Mouse (Mus musculus) regulatory T cell (primary cell): Measurements from ENCODE around the gene Map3k1.

Source experiments
- in situ Hi-C: fragments of 300-600 bp; cut with MboI, MseI; formaldehyde crosslinking; loops from one replicate; pipeline ENCODE4 v1.15.1; 2025; ENCODE audit warnings: high pct_unique_total_duplicates

Map3k1 gene

DNA sequence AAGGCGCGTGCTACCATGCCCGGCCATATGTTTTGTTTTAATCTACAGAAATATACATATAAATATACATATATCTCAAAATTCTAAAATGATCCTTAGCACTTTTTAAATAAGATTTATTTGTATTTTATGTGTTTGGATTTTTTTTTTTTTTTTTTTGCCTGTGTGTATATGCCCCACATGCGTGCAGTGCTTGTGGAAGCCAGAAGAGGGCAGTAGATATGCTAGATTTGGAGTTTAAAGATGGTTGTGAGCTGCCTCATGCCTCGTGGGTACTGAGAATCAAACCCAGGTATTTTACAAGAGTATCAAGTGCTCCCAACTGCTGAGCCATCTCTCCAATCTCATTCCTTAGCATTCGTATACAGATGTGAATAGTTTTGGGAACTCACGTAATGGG lies 6.2 kb upstream of the Map3k1 start:
- in situ Hi-C loops = loop anchor here (5.0 kb wide), 1 partner anchor 37 kb away; no protein-coding TSS in a partner anchor

DNA sequence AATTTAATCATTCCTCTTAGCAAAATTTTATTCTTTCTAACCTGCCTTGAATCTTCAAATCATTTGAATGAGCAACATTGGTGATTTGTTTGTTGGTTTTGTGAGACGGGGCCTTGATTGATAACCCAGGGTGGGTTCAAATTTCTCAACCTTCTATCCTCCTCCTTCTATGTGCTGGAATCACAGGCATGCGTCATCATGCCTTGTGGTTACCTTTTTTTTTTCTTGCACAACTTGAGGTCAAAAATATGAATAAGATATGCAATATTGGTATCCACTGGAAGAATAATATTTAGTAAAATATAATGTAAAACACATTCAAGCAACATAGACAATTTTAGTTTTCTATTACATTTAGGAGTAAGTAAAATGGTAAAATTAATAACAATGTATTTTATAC lies 3.9 kb upstream of the Map3k1 start:
- in situ Hi-C loops = no loop called here

DNA sequence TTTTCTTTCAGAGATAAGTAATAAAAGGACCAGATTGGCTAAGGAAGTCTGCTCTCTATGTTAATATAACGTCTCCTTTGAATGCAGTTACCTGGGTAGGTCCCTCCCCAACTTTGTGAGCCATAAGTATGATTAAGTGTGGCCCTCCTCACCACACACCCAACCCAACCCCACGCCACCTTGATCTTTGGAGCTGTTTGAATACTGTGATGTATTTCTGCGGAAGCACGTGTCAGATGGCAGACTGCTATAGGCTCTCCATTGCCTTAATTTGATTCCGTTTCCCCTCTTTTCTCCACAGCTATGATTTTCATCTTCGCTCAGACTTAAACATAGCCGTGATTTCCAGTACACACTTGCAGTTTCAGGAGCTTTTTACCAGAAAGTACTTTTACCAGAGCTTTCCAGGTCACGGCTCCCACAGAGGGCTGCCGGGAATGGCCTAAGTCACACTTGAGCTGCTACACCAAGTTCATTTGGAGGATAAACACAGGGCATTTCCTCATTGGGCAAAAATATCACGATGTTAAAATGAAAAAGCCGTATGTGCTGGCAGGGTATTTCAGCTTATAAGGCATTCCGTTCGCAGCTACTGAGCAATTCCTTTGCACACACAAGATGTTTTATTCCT lies 2.3 kb upstream of the Map3k1 start:
- in situ Hi-C loops = no loop called here

DNA sequence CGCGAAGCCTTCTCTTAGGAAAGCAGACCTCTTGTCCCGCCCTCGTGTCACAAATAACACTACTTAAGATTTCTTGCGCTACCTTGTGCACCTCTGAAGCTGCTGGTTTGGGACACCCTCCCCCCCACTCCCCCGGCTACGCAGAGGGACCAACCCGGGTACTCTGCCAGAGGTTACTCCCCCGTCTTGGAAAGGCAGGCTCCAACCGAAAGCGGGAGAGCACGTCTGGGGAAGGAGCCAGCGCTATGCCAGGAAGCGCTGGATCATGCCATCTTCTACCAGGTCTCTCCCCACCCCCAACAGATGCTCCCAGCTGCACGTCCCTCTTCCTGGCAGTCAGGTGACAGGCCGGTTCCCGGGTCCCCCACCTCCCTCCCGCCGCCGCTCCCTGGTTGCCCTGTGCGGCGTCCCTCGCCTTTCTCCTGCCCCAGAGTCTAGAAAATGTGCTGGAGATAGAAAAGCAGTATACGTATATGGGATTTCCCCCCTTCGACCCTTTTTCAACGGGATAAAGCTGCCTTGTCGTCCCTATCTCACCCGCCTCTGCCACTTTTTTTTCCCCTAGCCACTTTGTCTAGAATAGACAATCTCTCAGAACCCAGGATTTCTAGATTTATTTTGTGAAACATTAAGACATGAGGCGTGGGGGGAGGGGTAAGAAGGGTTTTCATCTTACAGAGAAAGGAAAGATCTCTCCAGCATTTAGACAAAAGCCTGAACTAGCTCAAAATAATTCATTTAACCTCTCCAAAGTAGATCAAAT lies 854 bp upstream of the Map3k1 start:
- in situ Hi-C loops = loop anchor here (10.0 kb wide), 1 partner anchor 655 kb away; the partner anchor contains the start of gene Il6st

DNA sequence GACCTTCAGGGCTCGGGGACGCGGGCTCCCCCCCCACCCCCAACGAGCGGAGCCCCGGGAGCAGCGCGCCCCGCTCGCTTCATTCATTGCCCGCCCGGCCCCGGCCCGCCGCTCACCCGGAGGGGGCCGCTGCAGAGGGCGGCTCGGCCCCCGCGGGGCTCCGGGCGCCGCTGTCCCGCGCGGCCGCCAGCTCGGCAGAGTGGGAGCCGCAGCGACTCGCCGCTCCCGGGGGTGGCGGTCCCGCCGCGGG lies 481 bp downstream of the Map3k1 start:
- in situ Hi-C loops = loop anchor here (10.0 kb wide), 1 partner anchor 656 kb away; the partner anchor contains the start of gene Il6st

DNA sequence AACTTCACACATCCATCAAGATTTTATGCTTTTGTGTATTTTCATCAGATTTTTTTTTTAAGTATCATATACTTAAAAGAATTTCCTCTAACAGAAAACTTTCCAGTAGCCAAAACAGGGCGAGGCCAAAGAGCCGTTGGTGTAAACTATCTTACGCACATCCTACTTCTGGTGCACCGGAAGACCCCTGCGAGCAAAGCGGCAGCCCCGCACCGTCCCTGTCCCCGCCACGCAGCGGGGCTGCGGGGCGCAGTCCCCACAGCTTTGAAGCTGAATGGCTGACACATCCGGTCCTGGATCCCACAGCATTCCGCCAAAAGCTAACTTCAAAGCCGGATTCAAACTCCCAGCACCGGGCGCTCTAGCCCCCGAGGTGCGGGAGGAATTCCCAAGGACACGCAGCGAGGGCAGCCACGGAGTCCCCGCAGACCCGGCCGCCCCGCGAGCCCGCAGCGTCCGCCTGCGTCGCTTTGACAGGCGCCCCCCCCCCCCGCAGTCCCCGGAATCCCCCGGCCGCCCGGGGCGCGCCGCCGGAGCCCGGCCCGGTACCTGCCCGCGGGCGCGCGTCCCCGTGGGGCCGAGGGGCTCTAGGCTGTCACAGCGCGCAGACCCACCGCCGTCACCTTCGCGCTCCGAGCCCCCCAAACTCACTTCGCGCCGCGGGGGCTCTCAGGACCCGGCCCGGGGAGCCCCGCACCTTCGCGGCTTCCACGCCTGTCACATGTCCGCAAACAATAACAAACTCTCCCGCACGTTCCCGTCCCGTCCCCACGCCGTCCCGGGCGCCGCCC lies 1.0 kb downstream of the Map3k1 start:
- in situ Hi-C loops = loop anchor here (10.0 kb wide), 1 partner anchor 657 kb away; the partner anchor contains the start of gene Il6st

DNA sequence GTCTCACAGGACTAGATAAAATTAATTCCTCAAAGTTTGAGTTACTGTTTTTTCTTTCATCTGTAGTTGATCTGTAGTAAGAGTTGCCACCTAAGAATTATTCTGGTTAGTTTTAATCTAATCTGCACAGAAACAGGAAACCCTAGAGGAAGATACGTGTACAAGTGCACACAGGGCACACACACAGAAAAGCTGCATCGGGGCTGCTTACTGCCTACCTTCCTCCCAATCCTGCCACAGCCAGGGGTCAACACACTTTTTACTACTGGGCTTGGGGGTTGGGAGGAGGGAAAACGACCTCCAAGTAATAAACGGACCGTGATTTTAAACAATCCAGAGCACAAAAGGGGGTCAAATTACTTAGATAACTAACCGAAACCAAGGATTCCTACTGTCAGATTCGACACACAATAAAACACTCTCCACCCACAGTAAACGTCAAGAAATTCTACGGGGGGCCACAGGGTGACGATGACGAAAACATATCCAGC lies 1.6 kb downstream of the Map3k1 start:
- in situ Hi-C loops = loop anchor here (10.0 kb wide), 1 partner anchor 658 kb away; the partner anchor contains the start of gene Il6st

DNA sequence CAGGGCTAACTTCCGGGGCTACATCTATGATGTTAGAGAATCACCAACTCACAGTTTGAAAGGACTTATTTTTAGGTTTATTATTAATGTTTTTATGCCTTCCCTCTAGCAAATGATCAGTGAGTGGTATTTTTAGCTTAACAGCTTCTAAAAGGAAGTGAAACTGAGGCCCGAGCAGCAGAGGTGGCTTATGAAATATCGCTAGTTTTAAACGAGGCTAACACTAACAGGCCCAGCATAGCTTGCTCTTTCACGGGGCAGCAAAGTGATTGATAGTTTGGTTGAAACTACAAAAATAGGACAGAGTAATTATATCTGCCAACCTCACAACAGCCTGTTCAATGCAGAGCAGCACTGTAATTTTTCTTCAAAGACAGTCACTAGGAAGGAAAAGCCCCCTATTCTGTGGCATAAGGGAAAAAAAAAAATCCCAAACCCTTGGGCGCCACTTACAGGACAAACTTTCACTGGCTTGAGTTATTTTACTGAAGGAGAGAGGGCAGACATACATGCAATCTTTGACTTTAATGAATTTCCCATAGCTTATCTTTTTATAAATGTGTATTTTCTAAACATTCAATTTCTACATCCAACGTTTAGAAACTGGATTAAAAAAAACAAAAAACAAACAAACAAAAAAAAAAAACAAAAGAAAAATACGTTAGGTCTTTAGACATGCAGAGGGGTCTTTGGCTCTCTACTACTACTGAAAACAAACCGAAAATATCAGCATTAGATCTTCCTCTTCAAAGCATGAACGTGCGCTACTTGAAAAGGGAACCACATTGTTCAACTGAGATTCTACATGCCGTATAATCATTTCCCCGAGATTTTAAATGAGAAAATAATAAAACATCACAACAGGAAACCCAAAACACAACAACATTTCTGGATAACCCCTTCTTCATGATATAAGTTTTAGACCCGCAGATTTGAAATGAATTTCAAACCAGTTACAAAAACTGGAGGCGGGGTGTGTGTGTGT lies 2.8 kb downstream of the Map3k1 start:
- in situ Hi-C loops = loop anchor here (10.0 kb wide), 1 partner anchor 659 kb away; the partner anchor contains the start of gene Il6st

DNA sequence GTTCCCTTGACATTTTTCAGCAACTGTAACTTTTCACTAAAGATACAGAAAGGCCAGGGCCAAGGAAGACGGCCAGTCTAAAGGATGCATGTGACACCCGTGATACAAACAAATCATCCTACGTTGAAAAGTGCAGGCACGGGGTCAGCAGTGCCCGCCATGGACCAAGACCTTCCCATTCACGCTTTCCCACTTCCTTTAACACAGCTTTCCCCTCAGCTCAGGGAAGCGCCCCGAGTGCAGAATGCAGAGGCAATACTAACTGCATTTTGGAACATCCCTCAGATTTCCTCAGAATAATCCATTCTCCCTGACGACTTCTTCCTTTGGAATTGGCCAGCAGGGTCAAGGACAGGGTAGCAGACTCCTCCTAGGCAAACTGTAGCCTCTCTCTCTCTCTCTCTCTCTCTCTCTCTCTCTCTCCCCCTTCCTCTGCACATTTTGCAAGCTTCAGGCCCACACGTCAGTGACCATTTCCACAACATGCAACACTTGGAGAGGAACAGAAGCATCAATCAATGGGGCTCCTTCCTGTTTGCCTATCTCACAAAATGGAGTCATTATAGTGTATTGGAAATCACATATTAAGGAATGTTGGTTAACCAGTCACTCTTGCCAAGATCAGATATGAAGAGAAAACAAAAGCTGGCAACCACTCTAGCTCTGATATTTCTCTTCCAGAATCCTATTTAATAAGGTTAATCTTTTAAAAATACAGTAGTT lies 3.7 kb downstream of the Map3k1 start:
- in situ Hi-C loops = loop anchor here (10.0 kb wide), 1 partner anchor 660 kb away; the partner anchor contains the start of gene Il6st

DNA sequence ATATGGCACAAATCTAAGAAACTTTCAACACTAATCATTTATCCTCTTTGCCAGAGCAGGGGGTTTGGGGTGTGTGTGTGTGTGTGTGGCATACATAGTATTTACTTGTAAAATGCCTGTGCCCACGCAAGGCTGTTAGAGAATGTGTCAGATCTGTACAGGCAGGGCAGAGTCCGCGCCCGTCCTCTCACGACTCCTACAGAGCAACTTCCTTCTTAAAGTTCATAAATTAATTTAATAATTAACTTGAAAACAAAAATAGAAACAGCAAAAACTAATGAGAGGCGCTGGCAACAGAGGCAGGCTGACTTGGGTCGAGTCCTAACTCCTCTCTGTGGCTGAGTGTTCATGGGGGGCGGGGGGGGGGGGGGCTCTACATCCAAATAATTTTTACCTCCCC lies 4.6 kb downstream of the Map3k1 start:
- in situ Hi-C loops = loop anchor here (10.0 kb wide), 1 partner anchor 661 kb away; the partner anchor contains the start of gene Il6st

DNA sequence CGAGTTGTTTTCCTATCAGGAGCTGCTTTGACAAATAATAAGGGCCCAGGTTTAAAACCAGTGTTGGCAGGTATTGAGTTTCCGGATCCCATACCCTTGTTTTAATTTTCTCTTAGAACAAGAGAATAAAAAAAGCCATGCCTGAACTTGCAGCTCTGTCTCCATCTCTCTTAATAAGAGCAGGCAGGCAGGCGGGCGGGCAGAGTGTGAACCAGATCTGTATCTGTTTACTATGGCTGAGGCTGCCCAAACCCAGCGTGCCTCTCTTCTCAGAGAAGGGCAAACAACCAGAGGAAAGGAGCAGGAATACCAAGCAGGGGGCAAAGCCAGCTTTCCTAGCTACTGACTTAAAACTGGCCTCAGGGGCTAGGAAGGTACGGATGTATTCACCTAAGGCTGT lies 5.3 kb downstream of the Map3k1 start:
- in situ Hi-C loops = loop anchor here (10.0 kb wide), 1 partner anchor 661 kb away; the partner anchor contains the start of gene Il6st

DNA sequence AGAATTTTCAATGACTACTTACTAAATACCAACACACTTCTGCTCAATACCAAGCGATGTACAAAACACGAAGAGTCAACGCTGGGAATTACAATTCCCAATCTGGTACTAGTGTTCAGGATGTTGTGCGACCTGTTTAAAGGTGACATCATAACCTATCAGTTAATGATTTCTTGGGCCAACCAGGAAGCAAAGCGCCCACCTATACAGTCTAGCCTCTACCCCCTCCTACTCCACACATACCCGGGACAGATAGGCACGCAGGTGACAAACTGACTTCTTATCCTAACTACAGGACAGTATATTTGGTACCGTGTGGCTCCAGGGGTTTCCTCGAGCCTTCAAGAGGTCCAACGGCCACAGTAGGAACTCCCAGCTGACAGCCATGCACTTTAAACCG lies 5.9 kb downstream of the Map3k1 start:
- in situ Hi-C loops = loop anchor here (10.0 kb wide), 1 partner anchor 662 kb away; the partner anchor contains the start of gene Il6st

DNA sequence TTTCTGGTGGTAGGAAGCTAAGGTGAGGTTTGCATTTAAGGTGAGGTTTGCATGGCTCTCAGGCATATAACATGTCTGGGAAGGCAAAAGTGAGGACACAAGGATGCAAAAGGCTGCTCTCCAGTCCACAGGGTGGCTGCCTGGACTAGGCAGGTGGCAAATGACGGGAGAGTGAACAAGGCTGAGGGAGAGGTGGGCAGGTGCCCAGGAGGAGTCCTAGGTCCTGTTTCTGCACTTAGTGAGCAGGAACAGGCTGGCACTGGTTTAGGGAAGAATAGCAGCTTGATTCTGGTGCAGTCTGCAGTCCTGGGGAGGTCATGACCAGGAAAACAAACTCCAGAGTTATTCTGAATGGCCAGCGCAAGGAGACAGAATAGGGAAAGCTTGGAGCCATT lies 6.5 kb downstream of the Map3k1 start:
- in situ Hi-C loops = loop anchor here (10.0 kb wide), 1 partner anchor 663 kb away; the partner anchor contains the start of gene Il6st

DNA sequence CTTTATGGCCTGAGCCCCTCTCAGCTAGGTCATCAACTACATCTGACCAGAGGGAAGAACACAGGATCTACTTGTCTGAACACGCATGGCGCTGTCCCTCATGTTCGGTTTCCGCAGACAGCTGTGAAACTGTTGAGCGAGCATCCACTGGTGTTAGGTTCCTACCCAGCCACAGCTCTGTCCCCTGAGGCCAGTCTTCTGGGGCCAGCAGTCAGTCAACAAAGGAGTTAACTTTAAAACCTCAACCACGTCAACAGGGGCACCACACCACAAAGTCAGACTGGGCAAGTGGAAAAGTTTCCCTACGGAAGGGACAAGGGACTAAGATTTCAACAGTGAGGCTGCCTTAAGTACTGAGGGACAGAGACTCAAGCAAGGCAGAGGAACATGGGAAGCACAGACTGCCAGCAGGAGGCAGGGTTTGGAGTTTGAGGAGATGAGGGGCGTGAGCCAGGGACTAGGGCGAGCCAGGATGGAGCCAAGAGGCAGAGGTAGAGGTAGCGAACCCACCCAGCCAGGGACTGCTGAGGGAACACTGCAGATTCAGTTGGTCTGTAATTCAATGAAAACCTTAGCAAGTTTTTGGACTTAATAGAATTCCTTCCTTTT lies 7.0 kb downstream of the Map3k1 start:
- in situ Hi-C loops = loop anchor here (10.0 kb wide), 1 partner anchor 663 kb away; the partner anchor contains the start of gene Il6st

DNA sequence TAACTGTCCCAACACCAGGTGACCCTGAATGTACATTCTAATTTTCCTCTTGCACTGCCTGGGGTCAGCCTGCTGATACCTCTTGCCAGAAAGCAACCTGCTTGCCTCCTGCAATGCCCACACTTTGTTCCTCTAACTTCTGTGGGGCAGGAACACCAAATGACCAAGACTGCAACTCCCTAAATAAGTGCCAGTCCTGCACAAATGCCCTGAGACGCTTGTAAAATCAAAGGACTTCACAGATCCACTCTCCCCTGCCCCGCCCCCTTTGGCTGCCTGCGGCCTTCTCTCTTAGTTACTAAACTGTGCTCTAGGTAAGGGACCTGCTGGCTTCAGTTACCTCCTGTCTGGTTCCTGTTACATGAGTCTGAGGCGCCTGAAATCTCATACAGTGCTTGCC lies 7.9 kb downstream of the Map3k1 start:
- in situ Hi-C loops = loop anchor here (10.0 kb wide), 1 partner anchor 664 kb away; the partner anchor contains the start of gene Il6st

DNA sequence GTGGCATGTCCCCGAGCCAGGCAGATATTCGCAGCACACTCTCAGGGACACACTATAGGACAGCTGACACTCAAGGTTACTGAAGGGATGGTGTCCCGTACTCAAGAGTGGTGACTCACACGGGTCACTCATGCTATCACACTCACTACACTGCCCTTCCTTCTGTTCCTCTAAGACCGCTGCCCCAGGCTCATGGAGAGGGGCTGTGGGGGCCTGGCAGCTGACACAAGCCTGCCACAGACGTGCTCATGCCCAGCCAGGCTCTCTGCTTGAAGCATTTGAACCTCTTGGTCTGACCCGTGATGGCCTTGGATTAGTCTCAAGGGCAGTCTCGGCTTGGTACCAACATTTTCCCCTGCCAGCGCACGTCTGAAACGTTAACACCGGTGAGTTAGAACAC lies 10.7 kb downstream of the Map3k1 start:
- in situ Hi-C loops = no loop called here

DNA sequence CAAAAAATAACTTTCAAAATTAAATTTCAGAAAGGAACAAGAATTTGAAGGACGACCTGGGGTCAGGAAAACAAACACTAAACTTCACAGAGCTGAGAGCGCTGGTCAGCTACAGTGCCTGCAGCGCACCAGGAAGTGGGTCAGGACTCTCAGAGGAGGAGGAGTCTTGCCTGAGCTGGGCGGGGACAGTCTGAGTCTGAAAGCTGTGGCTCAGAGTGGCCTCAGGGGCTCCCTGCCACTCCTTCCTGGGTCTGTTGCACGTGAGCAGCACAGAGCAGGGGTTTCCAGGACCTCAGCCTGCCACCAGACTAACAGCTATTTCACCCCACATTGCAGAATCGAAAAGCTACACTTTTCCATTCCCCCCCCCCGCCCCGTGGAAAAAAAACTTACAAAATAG lies 11.8 kb downstream of the Map3k1 start:
- in situ Hi-C loops = no loop called here

DNA sequence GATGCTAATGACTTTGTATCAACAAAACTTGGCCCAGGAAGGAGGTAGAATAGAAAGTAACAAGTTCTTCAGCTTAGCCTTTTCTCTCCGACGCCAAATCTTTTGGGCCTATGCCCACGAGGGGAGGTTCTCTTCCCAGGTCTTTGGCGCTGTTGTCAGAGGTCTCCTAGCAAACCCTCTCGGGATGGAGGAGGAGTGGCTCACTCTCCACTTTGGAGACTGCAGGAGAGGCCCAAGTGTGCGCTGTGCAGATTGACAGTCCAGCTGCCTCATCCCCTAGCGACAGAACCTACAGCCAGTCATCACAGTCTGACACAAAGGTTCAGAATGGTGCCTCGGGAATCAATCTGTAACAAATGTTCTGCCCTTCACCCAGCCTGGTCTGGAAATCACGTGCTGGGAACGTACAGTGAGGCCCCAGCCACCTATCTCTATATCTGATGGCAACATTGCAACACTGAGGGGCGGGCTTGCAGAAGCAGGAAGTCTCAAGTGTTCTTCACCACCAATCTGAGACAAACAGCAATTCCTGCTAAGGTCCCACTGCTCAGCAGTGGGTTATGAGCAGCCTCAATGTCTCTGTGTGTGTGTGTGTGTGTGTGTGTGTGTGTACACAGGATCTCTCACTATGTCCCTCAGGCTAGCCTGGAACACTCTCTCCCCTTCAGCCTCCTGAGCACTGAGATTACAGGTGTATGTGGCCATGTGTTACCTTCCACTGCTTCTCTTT lies 12.4 kb downstream of the Map3k1 start:
- in situ Hi-C loops = no loop called here

DNA sequence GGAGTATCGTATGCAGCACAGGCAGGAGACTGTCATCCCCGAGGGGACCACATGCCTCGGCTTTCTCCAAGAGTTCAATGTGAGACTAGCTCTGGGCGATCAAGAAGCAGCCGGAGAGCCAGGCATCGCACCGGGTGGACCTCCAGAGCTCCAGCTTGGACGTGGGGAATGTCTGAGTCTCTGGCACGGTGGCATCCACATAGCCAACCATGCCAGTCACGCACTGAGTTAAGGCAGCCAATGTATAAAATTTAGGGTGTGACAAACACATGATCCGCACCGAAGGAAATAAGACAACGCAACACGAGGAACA lies 15.9 kb downstream of the Map3k1 start:
- in situ Hi-C loops = no loop called here
